Mouse (Mus musculus) liver, adult 2 months (tissue): ENCODE data around the gene Ggact.

Experiments
- CTCF ChIP-seq: fragments of 200-500 bp; IDR thresholded peaks from 2 replicates; pipeline ENCODE4 v1.5.1; 2011; ENCODE audit warnings: low read depth, low read length, control low read depth
- POLR2A ChIP-seq: fragments of 200-500 bp; IDR thresholded peaks from 2 replicates; pipeline ENCODE4 v1.6.1; 2011; ENCODE audit warnings: low read length, control low read depth; ENCODE audit not compliant: insufficient read depth; ENCODE audit errors: extremely low read depth

- TF ChIP-seq CTCF (peak; percentile 100), POLR2A (no peak)
Observed at GRCm38 (mm10) chr14:122876163-122876562, 37.4 kb downstream of the Ggact start.
